Mouse (Mus musculus): ENCODE measurements around the gene Med29.
A peak's percentile ranks its signal among the peaks of the same experiment; 100 is the strongest.
"Not testable (repeated sequence)": the region's sequence is repeated elsewhere in the genome, so short reads cannot be mapped to it uniquely, and the experiment has no call there.

Med29 gene

GRCm38 (mm10) chr7:28395425-28395824 lies 2.9 kb upstream of the Med29 start:
- no peak for DNase-seq

- DNase-seq: no peak
Observed at GRCm38 (mm10) chr7:28393272-28393951, 904 bp upstream of the Med29 start.

GRCm38 (mm10) chr7:28390331-28390730 lies 2.2 kb downstream of the Med29 start:
- DNase-seq: no peak

- not testable (repeated sequence) for DNase-seq
Observed at GRCm38 (mm10) chr7:28387384-28387783, 5.1 kb downstream of the Med29 start.

GRCm38 (mm10) chr7:28386877-28387276 lies 5.6 kb downstream of the Med29 start:
- not testable (repeated sequence) for DNase-seq

GRCm38 (mm10) chr7:28386462-28386861 lies 6.0 kb downstream of the Med29 start:
- DNase-seq: peak; percentile 93

GRCm38 (mm10) chr7:28386007-28386406 lies 6.5 kb downstream of the Med29 start:
- DNase-seq: peak; percentile 75

- DNase-seq: no peak
Observed at GRCm38 (mm10) chr7:28385196-28385595, 7.3 kb downstream of the Med29 start.

- DNase-seq: no peak
Observed at GRCm38 (mm10) chr7:28384162-28384561, 8.3 kb downstream of the Med29 start.

GRCm38 (mm10) chr7:28383606-28384005 lies 8.9 kb downstream of the Med29 start:
- DNase-seq: no peak

GRCm38 (mm10) chr7:28382981-28383396 lies 9.5 kb downstream of the Med29 start:
- peak; percentile 46 for DNase-seq

- no peak for DNase-seq
Observed at GRCm38 (mm10) chr7:28382347-28382951, 10.1 kb downstream of the Med29 start.

GRCm38 (mm10) chr7:28381938-28382337 lies 10.6 kb downstream of the Med29 start:
- peak; percentile 97 for DNase-seq

GRCm38 (mm10) chr7:28381017-28381790 lies 11.3 kb downstream of the Med29 start:
- DNase-seq: peak; percentile 92

GRCm38 (mm10) chr7:28380237-28381016 lies 12.1 kb downstream of the Med29 start, which contains the start of gene Zfp36:
TSS of gene Zfp36 (minus strand) at chr7:28380253.
- no peak for DNase-seq

GRCm38 (mm10) chr7:28378769-28379651 lies 13.5 kb downstream of the Med29 start:
- peak; percentile 97 for DNase-seq

- peak; percentile 81 for DNase-seq
Observed at GRCm38 (mm10) chr7:28378066-28378690, 14.3 kb downstream of the Med29 start.

GRCm38 (mm10) chr7:28377190-28378065 lies 15.1 kb downstream of the Med29 start:
- peak; percentile 54 for DNase-seq

- DNase-seq: peak; percentile 90
Observed at GRCm38 (mm10) chr7:28376011-28376771, 16.3 kb downstream of the Med29 start.

All from lung, postnatal 10 days (tissue).